Mouse (Mus musculus) mesoderm, embryonic 11.5 days (tissue): ENCODE measurements at regions not wholly inside any gene's neighbourhood (a gene's known extent, or its start where the extent isn't known, plus 50 kb on each side); places are given as distances from the start of the nearest gene placed in this dataset.
A peak's percentile ranks its signal among the peaks of the same experiment; 100 is the strongest.

Source experiments
- DNase-seq: peaks from one replicate; pipeline ENCODE4 v3.0.0-alpha.2; 2012; ENCODE audit warnings: low read depth, low spot score

DNA sequence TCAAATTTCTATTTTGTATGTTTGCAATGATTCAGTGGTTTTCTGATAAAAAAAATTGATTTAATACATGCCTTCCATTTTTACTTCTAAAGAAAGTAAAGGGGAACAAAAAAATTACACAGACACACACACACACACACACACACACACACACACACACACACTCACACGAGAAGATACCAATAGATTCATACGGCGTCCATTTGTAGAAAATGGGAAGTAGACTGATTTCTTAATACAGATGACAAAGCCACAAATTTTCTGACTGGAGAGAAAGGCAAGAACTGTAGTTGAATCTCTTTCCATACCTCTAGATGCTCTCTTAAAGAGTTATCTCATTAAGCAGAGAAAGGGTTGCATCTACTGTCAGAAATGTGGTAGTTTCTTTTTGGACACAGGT lies 424.9 kb upstream of the Dcn start:
- DNase-seq = no peak

DNA sequence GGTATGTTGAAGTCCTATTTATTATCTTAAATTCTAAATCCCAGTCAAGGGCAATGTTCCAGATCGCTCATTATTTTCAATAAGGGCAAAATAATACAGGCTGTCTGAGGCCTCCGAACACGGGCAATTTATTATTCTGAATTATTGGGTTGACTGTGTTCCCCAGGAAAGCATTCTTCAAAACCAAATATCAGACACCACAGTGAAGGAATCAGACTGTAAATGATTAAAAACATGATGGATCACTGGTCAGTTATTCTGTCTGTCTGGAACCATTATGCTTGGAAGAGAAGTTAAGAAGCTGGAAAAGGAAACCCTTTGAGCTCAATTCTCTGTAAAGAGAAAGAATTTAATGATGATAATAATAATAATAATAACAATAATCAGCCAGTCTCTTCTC lies 417.4 kb upstream of the Dcn start:
- DNase-seq = no peak

DNA sequence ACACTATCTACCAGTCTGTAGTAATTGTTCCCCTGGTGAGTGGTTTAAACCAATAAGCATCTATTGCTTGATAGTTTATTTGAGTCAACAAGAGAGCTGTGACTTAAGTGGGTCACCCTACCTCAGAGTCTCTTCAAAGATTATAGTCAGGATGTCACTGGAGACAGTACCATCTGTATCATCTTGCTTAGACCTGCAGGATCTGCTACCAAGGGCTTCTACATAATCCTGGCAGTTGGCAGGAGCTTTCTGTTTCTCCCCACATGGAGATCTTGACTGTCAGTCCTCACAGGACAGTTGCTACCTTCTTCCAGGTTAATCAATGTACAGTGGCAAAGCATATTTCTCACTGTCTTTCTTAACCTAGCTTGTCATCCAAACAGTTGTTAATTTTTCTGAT lies 414.9 kb upstream of the Dcn start:
- DNase-seq = no peak

DNA sequence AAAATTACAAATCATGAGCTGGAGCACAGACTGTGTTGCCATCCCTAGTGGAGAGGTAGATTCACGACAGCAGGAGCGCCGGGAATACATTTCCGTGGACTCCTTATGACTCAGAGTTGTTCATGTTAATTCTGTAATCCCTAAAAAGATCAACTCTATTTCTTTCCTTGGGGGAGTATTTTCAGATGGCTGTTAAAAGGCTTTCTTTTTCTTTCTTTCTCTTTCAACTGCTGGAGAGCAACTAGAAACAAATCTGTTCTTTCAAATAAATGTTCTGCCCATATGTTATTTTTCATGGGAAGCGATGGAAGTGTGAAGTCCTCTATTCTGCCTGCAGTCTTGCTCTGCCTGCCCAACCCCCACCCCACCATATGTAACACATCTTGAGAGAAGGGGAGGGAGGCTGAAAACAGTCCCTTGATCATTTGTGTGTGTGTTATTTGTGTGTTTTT lies 401.4 kb upstream of the Dcn start:
- no peak for DNase-seq

DNA sequence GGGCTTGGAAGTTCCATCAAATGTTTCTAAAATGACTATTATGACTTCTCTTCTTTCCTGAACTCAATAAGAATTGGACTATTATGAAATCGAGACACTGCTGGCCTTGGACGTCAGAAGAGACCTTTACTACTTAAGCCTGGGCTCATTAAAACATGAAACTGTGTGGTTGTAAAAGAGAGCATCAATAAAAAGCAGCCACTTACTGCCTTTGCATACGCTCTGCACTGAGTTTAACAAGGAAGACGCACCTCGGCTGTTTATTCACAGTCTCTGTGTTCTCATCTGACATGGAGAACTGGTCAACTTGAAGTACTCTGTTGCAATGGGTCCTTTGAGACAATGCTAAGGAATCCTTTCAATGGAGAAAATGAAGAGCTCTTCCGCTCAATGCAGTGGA lies 399.8 kb upstream of the Dcn start:
- no peak for DNase-seq

DNA sequence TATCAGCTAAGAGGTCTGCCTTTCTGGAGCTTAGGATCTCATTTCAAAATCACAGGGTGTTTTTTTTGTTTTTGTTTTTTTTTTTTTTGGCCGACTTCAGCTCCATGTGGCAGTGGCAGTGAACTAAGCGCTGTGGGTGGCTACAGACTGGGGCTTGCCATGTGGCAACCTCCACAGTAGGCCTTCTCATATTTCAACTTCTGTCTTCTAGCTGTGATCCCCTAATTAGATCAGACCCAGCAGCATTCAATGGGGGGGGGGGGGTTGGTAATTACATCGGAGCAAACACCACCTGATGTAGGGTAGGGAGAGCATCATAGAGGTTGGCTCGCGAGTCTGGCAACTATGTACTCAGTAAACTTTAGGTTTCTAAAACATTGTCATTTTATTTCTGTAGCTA lies 392.1 kb upstream of the Dcn start:
- no peak for DNase-seq

DNA sequence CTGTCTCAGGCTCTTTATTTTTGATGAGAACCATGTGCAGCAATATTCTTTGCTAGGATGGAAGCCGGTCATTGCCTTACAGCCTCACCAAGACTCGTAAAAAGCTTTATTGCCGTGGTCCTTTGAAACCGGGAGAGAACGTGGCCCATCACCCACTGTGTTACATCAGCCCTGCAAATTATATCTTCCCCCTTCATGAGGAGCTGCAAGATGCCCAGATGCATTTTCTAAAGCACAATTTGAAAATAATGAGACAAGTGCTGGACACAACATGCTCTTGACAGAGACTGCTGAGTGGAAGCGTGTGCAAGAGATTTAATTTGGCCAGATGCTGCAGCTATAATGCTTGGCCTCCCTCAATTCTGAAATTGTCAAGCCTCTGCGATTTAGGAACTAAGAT lies 389.2 kb upstream of the Dcn start:
- peak; percentile 8 for DNase-seq

DNA sequence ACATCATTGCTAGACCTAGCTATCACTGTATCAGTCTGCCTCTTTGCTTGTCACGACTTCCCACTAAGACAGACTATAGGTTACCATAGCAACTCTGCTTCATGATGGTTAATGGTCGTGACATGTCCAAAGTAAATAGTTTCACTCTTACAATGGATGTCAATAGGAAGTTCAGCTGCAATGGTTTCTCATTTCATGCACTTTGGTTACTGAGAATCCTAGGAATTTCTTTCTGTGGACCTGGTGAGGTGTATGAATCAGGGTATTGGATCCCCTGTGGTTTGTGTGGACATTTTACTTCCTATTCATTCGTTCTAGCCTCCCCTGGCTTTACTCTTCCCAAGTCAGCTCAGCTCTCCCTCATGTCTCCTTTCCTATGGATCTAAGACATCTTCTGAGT lies 385.5 kb upstream of the Dcn start:
- peak; percentile 6 for DNase-seq

DNA sequence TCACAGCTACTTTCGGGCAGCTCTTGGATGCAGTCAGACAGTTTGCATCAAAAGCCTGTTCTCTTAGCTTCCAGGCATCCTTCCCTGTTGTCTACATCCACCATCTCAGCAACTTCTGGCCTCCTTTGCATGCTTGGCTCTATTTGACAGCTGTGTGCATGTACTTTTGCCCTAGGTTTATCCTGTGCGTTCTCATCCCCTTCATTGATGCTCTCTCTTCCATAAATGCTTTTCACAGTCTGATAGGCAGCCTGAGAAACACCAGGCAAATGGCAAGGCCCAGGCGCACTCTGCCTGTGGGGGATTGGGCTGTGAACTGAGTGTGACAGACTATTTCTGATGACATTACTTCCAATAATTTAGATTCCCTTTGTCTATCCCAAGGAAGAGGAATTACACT lies 364.9 kb upstream of the Dcn start:
- no peak for DNase-seq

DNA sequence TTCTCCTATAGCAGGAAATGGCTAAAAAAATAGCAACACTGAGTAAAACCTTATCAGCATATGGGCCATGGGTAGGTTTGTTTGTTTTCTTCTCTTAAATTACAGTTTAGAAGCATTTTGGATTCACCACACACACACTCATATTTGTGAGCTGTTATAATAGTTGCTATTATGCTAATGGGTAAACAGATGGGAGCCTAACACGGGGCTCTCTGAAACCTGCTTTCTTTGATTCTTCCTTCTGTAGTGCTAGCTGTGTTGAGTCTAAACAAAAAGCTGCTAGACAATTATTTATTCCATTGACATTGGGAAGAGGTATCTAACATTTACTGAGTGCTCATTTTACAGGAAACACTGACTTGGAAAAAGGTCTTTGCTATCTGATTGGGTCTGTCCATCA lies 356.7 kb upstream of the Dcn start:
- DNase-seq = no peak

DNA sequence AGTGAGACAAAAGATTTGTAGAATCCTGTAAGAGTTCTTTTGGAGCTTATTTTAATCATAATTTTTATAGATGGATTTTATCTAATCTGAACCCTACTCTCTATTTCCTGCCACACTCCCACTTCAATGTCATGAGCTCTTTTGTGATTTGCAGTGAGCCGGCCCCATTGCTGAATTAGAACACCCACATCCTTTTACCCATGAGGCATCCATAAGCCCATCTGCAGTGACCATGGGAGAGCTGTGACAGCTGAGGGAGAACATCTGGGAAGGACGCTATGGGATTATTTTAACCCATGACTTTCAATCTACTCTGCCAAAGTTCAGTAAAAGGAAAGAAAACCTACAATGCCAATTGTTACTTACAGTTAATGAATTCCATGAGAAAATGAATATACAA lies 337.8 kb upstream of the Dcn start:
- DNase-seq = no peak

DNA sequence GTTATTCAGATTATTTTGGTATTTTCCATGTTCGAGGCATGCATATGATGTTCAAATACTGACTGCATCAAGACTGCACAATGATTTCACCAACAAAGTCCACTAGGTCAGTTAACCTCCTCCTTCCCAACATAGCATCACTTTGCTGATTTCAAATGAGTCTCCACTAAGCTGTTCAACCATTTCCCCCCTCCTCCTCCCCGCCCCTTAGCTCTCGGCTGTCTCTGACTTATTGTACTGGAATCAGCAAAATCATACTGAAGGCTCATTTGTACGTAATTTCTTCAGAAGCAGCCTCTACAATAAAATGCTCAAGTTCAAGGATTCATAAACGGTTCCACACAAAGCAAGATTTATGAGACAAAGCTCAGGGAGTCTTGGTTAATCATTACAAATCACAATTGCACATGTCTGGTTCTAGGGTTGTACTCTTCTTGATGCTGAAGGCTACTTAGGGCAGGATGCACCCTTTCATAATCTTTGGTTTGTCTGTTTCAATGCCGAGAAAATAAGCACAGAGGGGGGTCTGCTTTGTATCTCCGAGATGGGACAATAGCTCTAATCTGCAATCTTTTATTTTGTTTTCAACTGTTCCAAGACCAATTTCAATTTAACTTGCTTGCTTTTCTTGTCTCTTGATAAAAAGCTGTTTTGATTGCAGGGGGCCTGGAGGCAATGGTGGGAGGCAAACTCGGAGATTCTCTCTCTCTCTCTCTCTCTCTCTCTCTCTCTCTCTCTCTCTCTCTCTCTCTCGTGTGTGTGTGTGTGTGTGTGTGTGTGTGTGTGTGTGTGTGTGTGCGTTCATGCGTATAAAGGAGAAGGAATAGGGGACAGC lies 320.6 kb upstream of the Dcn start:
- no peak for DNase-seq

DNA sequence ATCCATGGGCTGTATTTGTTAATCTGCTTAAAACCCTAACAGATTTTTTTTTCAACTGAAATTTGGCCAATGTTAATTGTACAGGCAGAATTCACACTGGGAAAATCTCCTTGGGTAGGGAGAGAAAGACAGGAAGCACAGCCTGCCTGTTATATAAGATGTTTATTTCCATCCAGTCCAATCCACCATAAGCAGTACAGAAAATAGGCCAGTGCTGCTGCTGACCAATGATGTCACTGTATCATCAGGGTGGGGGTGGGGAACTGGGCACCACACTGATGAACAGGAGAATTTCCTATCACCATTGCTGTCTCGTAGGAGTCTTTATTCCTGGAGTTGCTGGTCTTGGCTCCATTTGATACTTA lies 320.0 kb upstream of the Dcn start:
- no peak for DNase-seq

DNA sequence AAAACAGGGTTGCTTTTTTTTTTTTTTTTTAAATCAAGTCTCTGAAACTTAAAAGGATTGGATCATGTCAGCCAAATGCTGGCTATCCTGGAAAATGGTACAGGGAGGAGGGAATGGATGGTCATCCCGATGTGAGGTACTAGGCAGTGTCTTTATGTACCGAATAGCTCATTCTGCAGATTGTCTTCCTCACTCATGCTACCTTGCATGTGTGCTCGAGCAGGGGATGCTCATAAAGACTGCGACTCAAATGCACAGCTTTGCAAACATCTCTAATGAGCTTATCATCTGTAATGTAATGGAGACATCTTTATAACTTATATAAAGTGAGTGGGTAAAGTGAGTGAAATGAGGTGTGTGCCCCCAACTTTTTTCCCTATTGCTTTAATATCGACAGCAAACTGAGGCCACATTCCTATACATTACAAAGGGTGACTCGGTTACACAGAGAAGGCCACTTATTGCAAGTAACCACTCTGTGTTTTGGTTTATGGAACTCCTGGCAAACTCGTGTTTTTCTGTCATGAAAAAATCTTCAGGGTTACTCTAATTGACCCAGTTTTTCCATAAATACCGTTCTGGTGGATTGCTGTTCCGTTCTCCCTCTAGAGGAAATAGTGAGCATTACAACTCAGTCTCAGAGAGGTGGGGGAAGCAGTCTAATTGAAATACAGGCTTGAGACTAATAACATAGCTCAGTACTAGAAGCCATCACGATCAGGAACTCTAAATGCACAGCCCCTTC lies 319.4 kb upstream of the Dcn start:
- DNase-seq = peak; percentile 68

DNA sequence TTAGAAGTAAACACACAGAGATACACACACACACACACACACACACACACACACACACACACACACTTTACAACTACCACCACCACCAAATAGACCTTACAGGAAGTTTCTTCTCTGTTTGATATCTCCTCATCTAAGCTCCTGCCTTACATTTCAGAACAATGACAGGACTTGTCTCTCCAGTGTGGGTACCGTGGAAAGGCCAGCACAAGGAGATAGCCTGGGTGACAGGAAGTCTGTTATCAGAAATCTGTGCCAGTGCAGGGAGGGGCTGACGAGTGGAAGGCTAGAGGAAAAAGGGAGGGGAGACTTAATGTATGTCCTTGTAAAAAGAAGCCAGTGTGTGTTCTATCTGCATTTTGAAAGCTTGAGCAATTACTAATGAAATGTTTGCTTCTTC lies 318.5 kb upstream of the Dcn start:
- DNase-seq = no peak

DNA sequence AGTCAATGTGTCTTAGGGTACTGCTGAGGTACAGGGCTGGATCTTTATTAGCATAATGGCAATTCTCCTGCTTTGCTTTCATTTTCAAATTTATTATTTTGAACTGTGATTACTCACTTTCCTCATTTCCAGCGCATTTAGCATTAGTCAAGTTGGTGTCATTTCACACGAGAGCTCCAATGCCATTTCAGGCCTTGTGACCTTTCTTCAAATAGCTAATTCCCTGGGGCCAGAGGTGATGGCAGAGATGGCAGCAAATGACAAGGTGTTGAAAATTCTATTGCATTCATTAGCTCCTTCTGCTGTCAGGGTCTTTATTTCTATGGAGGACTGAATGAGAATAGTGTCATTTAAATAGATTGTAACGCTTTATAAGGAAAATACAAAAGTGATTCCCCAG lies 300.9 kb upstream of the Dcn start:
- no peak for DNase-seq

DNA sequence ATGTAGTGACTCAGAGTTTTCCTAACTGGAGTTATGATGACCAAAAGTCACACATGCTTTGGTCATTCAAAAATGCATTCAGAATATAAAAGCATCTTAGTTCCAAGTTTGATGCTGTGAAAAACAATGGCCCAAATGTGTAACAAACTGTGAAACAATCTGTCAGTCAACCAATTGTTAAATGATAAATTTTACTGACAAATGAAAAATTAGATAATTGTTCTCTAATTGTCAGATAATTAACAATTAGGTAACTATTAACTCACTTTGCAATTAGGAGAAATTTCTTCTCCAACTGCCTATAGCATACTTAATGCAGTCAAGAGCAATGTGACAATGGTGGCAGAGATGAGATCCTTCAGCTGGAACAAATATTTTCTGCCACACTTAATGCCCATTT lies 289.7 kb upstream of the Dcn start:
- no peak for DNase-seq

DNA sequence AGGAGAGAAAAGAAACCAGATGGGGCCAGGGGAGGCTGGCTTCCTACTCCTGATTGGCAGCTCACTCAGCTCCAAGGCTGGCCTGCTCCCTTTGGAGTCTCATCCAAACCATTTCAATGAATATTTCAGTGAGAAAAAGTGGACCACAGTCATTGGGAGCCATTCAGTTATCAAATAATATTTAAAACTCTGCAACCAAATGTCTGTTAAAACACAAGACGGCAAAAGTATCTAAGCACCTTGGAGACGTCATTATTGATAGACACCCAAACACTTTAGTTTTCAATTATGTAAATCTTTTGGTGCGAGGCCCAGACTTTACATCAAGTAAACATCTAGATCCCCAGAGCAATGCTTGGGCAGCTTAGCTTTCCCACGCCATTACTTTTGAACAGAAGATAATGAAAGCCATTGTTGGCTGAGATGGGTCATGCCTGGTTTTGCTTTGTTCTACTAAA lies 268.1 kb upstream of the Dcn start:
- no peak for DNase-seq

DNA sequence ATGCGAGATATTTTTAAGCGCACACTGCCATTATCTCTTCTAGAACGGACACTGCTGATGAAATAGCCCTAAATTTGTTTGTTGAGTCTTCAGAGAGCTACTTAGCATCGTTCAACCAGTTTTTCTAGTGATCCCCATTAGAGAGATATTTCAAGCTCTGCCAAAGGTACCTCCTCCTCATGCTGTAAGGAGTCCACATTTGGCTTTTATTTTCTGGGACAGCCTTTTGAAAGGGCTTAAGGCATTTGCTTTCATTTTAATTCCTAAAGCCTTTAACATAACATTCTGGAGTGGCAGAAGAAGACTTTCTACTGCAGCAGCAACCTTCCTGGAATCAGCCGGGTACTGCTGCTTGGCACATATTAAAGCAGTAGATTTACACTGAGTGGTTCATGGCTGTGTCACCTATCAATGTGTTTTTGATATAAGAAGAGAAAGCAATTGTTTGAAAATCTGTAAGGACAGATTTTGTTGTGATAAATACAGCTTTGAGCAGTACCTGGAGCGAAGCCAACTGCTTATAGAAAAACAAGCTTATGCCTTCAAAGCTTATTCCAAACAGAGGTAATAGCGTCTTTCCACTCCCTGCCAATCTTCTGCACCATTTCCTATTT lies 267.5 kb upstream of the Dcn start:
- no peak for DNase-seq

DNA sequence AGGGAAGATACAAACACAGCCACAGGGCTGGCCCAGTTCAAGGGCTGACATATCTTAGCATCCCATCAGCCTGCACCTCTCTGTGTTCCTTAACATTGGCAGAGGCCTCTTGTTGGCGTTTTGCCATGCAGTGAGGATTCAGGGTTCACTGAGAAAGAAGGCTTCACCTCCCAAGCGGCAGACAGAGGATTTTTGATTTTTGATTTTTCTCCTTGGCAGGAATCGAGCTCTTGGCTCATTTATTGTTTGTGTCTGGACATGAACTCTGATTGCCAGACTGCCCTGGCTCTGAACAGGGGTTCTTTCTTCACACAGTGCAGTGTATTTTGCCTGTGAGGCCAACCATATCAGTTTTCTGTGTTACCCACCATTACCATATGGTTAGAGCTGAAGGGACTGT lies 259.9 kb upstream of the Dcn start:
- peak; percentile 31 for DNase-seq

DNA sequence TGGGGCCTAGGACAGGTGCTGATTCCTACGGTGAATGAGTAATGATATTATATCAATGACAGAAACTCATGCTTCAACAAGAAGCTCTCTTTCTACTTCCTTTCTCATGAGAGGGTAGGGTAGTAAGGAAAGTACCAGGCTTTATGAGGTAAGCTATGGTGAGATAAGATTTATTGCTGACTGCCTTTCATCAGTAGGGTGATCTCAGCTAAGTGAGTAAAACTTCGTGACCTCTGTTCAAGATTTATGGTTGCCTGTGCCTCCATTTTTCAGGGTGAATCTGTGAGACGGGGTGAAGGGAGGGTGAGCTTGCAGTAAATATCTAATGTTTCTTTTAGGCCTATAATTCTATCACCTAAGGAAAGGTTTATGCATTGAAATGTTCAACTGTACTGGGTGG lies 259.0 kb upstream of the Dcn start:
- DNase-seq = peak; percentile 22

DNA sequence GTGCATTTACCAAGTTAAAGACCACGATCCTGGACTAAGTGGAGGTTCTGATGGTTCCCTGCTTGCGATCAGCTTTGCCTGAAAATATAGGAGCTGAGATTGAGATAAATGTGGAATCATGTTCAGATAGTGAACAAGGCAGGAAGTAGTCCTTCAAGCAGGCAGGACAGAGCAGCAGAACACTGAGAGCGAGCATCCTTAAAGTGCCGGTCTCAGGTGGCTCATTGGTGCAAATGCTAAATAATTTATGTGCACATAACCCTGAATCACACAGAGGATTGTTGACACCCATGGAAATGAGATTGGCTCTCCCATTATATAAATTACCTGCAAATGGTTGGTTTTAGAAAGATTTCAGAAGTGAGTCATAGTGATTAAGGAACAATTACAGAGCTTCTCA lies 243.8 kb upstream of the Dcn start:
- DNase-seq = peak; percentile 37

DNA sequence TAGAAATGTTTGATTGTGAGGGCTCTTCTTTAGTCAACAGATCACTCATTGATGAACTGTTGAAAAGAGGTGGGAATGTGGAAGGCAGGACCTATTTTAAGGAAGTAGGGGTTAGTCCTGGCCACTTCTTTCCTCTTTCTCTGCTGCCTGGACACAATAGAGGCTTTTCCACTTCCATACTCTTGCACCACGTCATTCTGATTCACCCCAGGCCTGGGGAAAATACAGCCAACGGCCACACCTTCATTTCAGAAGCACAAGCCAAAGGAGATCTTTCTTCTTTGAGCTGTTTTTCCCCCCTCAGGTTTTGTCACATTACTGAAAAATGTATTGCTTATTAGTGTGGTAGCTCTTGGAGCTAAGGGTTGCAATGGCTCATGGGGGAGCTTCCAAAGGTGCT lies 237.9 kb upstream of the Dcn start:
- DNase-seq = no peak
